Mouse (Mus musculus) testis, postnatal 10 days (tissue): ENCODE measurements around the gene Cacna1e.

ENCODE experiments used
- DNase-seq: peaks from one replicate; pipeline ENCODE4 v3.0.0; 2021; ENCODE audit warnings: low spot score

The Cacna1e gene

GRCm38 (mm10) chr1:154884275-154885206 lies at the start of gene Cacna1e:
Gene Cacna1e, minus strand, starts transcription at chr1:154884501.
- peak; percentile 46 for DNase-seq

- DNase-seq = no peak
Observed at GRCm38 (mm10) chr1:154918406-154918805, 34.1 kb upstream of the Cacna1e start.

- DNase-seq = no peak
Observed at GRCm38 (mm10) chr1:154917438-154917837, 33.1 kb upstream of the Cacna1e start.

- DNase-seq = no peak
Observed at GRCm38 (mm10) chr1:154909554-154909953, 25.3 kb upstream of the Cacna1e start.

GRCm38 (mm10) chr1:154897390-154897789 lies 13.1 kb upstream of the Cacna1e start:
- DNase-seq = no peak

- DNase-seq = no peak
Observed at GRCm38 (mm10) chr1:154890244-154890643, 5.9 kb upstream of the Cacna1e start.

GRCm38 (mm10) chr1:154888495-154888894 lies 4.2 kb upstream of the Cacna1e start:
- no peak for DNase-seq

GRCm38 (mm10) chr1:154888018-154888417 lies 3.7 kb upstream of the Cacna1e start:
- no peak for DNase-seq

- DNase-seq = no peak
Observed at GRCm38 (mm10) chr1:154887546-154887945, 3.2 kb upstream of the Cacna1e start.

- no peak for DNase-seq
Observed at GRCm38 (mm10) chr1:154886611-154887010, 2.3 kb upstream of the Cacna1e start.

GRCm38 (mm10) chr1:154885207-154885548 lies 877 bp upstream of the Cacna1e start:
- DNase-seq = no peak

GRCm38 (mm10) chr1:154883596-154884191 lies 607 bp downstream of the Cacna1e start:
- no peak for DNase-seq

GRCm38 (mm10) chr1:154865981-154866380 lies 18.3 kb downstream of the Cacna1e start:
- DNase-seq = peak; percentile 11

- DNase-seq = no peak
Observed at GRCm38 (mm10) chr1:154861416-154861815, 22.9 kb downstream of the Cacna1e start.

GRCm38 (mm10) chr1:154854564-154854963 lies 29.7 kb downstream of the Cacna1e start:
- peak; percentile 5 for DNase-seq

GRCm38 (mm10) chr1:154850515-154851287 lies 33.6 kb downstream of the Cacna1e start:
- DNase-seq = no peak

GRCm38 (mm10) chr1:154848683-154849579 lies 35.4 kb downstream of the Cacna1e start:
- peak; percentile 2 for DNase-seq

GRCm38 (mm10) chr1:154846900-154847299 lies 37.4 kb downstream of the Cacna1e start:
- DNase-seq = peak; percentile 10

- no peak for DNase-seq
Observed at GRCm38 (mm10) chr1:154843427-154843826, 40.9 kb downstream of the Cacna1e start.

GRCm38 (mm10) chr1:154842336-154842735 lies 42.0 kb downstream of the Cacna1e start:
- DNase-seq = no peak

GRCm38 (mm10) chr1:154841057-154841630 lies 43.2 kb downstream of the Cacna1e start:
- no peak for DNase-seq
